Mouse (Mus musculus) hindbrain, embryonic 13.5 days (tissue): ENCODE measurements around the gene Klhl21. TPM values are rescaled to one million over a fixed set of nuclear protein-coding genes. Genes with fewer than 3 reads are reported as not detected.

Experiments used
- ATAC-seq: fragments of 200-750 bp; cut with Nextera tagmentation; 2 replicates; pipeline ENCODE4 v1.8.0; 2017; ENCODE audit warnings: moderate TSS enrichment; ENCODE audit not compliant: low FRiP score
- H3K27ac ChIP-seq: fragments of 300-500 bp; sonication (generic); 2 replicates; pipeline ENCODE4 v1.5.1; 2015; ENCODE audit warnings: inconsistent platforms, mild to moderate bottlenecking, moderate library complexity
- H3K27me3 ChIP-seq: fragments of 300-500 bp; sonication (generic); 2 replicates; pipeline ENCODE4 v1.6.1; 2015; ENCODE audit warnings: mild to moderate bottlenecking, inconsistent platforms
- H3K36me3 ChIP-seq: fragments of 300-500 bp; sonication (generic); 2 replicates; pipeline ENCODE4 v1.6.1; 2015; ENCODE audit warnings: mild to moderate bottlenecking, inconsistent platforms
- H3K4me1 ChIP-seq: fragments of 300-500 bp; sonication (generic); replicated peaks from 2 replicates; pipeline ENCODE4 v1.6.1; 2015; ENCODE audit warnings: inconsistent platforms
- H3K4me2 ChIP-seq: fragments of 300-500 bp; sonication (generic); 2 replicates; pipeline ENCODE4 v1.6.1; 2015; ENCODE audit warnings: inconsistent platforms, mild to moderate bottlenecking, moderate library complexity
- H3K4me3 ChIP-seq: fragments of 300-500 bp; sonication (generic); 2 replicates; pipeline ENCODE4 v1.5.1; 2015; ENCODE audit warnings: mild to moderate bottlenecking, inconsistent platforms
- H3K9ac ChIP-seq: fragments of 300-500 bp; sonication (generic); 2 replicates; pipeline ENCODE4 v1.6.1; 2015; ENCODE audit warnings: mild to moderate bottlenecking, inconsistent platforms
- H3K9me3 ChIP-seq: fragments of 300-500 bp; sonication (generic); 2 replicates; pipeline ENCODE4 v1.6.1; 2016; ENCODE audit warnings: inconsistent platforms
- WGBS: fragments of 180-500 bp; shearing (Covaris S2); methylation state at CpG from one replicate; pipeline ENCODE4 v1.1.7; 2015; 5-methylcytosine and 5-hydroxymethylcytosine counted together
- polyA plus RNA-seq: library from polyadenylated mRNA; unstranded; fragments of >200 nt; fragmentation: Nextera tagmentation; extraction: Ambion mirVana; gene quantifications from 2 replicates; pipeline ENCODE4 v1.2.1, GENCODE M21; 2015

The Klhl21 gene
- polyA plus RNA-seq, 1 experiment from 2014 or later: 3.7 TPM

DNA sequence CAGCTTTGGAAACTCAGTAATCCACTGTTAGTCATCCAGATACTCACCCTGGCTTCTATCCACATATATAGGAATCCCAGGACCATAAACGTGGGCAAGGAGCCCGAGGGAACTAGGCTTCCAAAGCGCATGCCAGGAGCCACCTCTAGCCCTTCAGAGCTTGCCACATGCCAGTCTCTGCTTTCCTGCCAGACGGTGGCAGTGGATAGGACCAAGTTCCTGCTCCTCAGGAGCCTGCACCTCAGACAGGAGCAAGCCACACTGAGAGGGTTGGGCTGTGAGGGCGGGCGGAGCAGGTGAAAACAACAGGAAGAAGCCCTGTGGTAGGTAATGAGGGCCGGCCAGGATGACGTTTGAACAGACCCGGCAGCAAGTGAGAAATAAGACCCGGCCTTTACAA, 22.7 kb upstream of the Klhl21 start:
- WGBS: 48% methylated on average over 10 of the region's 10 CpGs
- no peak overlapping the region; the same call in 1 of the 2 replicates for H3K9ac ChIP-seq
- no peak overlapping the region for H3K4me3 ChIP-seq
- no peak overlapping the region for H3K27ac ChIP-seq
- ATAC-seq: no peak
- peaks cover 41% of the 10 kb centered on the region for H3K4me1 ChIP-seq
- peaks cover 24% of the 10 kb centered on the region for H3K36me3 ChIP-seq
- no peaks in the 10 kb centered on the region for H3K9me3 ChIP-seq
- no peak overlapping the region for H3K4me2 ChIP-seq
- no peaks in the 10 kb centered on the region for H3K27me3 ChIP-seq

DNA sequence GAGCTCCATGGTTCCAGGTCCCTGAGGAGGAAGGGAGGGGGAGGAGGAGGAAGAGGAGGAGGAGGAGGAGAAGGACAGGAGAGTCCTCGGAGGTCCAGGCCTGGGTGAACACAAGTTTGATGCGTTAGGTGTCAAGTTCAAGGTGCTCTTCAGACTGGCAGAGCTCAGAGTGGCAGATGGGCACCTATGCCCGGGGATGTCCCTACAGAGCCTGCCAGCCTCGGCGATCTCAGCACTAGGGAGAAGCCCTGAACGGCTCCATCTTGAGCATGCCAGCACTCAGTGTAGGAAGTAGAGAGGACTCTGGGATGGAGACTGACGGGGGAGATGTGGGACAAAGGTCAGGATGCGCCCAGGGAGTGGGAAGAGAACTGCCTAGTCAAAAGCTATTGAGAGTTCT, 22.0 kb upstream of the Klhl21 start:
- H3K9ac ChIP-seq: no peak overlapping the region; the same call in 1 of the 2 replicates

GRCm38 (mm10) chr4:151988014-151988341, 20.6 kb upstream of the Klhl21 start:
- Histone ChIP-seq H3K4me3 (peak overlapping the region; percentile 85), H3K36me3 (peaks cover 29% of the 10 kb centered on the region), H3K9ac (peak overlapping the region; percentile 95), H3K4me1 (peaks cover 36% of the 10 kb centered on the region), H3K27me3 (no peaks in the 10 kb centered on the region), H3K4me2 (peak overlapping the region; percentile 89), H3K27ac (peak overlapping the region; percentile 88), H3K9me3 (no peaks in the 10 kb centered on the region)
- no peak for ATAC-seq
- WGBS: 33% methylated on average over 10 of the region's 10 CpGs

More for the DNA sequence above, 22.0 kb upstream of the Klhl21 start:
- no peaks in the 10 kb centered on the region for H3K27me3 ChIP-seq
- H3K4me2 ChIP-seq: 0 out of 2 replicates have a peak overlapping the region, but pooled peaks have one; percentile 8
- no peaks in the 10 kb centered on the region for H3K9me3 ChIP-seq
- WGBS: 67% methylated on average over 8 of the region's 8 CpGs
- no peak overlapping the region for H3K27ac ChIP-seq
- no peak for ATAC-seq
- peaks cover 38% of the 10 kb centered on the region for H3K4me1 ChIP-seq
- no peak overlapping the region for H3K4me3 ChIP-seq
- H3K36me3 ChIP-seq: peaks cover 28% of the 10 kb centered on the region

- H3K9me3 ChIP-seq: no peaks in the 10 kb centered on the region
- ATAC-seq: peak; percentile 75
- no peaks in the 10 kb centered on the region for H3K27me3 ChIP-seq
- H3K4me3 ChIP-seq: peak within 1 kb of the TSS; percentile 85
- H3K4me2 ChIP-seq: peak within 1 kb of the TSS; percentile 89
- under 1% methylated on average over 53 of the region's 54 CpGs for WGBS
- peaks cover 36% of the 10 kb centered on the region for H3K4me1 ChIP-seq
- peak within 1 kb of the TSS; percentile 95 for H3K9ac ChIP-seq
- H3K27ac ChIP-seq: peak within 1 kb of the TSS; percentile 88
- H3K36me3 ChIP-seq: peaks cover 24% of the 10 kb centered on the region
Observed at GRCm38 (mm10) chr4:151988342-151989109, 20.1 kb upstream of the Klhl21 start, which contains the start of gene Thap3. TSS of gene Thap3 (minus strand) at chr4:151988997.

DNA sequence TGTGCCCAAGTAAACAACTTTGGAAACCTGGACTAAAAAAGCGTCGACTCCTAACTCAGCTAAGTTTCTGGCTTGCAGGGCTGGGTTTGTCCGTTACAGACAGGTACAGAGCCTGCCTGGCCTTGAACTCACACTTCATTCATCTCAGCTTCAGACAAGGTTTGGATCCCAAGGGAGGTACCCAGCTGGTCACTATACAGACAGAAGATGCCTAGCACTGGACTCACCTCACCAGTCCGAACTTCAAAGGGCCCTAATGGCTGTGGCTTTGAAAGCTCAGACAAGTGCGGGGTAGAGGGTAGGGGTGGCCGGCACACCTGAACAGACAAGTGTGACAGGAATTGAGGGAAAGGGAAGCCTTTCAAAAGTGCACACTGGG, 19.5 kb upstream of the Klhl21 start:
- peak overlapping the region; percentile 85 for H3K4me3 ChIP-seq
- H3K9ac ChIP-seq: peak overlapping the region; percentile 95
- H3K36me3 ChIP-seq: peaks cover 24% of the 10 kb centered on the region
- H3K4me1 ChIP-seq: peaks cover 40% of the 10 kb centered on the region
- H3K4me2 ChIP-seq: peak overlapping the region; percentile 89
- peak; percentile 9; the same call in 1 of the 2 replicates for ATAC-seq
- no peaks in the 10 kb centered on the region for H3K9me3 ChIP-seq
- H3K27me3 ChIP-seq: no peaks in the 10 kb centered on the region
- no peak overlapping the region for H3K27ac ChIP-seq
- WGBS: 33% methylated on average over 6 of the region's 6 CpGs

DNA sequence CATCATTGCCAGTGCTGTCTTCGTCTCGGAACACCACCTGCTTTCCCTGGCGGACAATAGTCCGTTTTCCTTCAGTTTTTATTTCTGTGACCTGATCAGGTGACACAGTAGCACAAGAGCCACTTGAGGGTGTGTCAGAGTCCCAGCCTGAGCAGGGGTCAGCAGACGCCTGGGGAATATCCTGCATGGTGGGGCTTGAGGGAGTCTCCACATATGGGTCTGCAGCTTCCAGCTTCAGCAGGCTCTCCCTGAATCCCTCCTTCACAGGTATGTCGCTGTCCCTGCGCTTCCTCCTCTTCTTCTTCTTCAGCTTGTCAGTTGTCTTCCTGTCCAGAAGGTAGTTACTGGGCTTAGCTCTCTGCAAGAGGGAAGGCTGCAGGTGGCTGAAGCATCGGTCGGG, 16.5 kb upstream of the Klhl21 start:
- Histone ChIP-seq H3K27me3 (no peaks in the 10 kb centered on the region), H3K36me3 (peaks cover 24% of the 10 kb centered on the region), H3K27ac (no peak overlapping the region), H3K4me2 (no peak overlapping the region), H3K9me3 (no peaks in the 10 kb centered on the region), H3K4me1 (peaks cover 37% of the 10 kb centered on the region), H3K9ac (no peak overlapping the region), H3K4me3 (no peak overlapping the region)
- ATAC-seq: no peak
- 95% methylated on average over 9 of the region's 9 CpGs for WGBS

DNA sequence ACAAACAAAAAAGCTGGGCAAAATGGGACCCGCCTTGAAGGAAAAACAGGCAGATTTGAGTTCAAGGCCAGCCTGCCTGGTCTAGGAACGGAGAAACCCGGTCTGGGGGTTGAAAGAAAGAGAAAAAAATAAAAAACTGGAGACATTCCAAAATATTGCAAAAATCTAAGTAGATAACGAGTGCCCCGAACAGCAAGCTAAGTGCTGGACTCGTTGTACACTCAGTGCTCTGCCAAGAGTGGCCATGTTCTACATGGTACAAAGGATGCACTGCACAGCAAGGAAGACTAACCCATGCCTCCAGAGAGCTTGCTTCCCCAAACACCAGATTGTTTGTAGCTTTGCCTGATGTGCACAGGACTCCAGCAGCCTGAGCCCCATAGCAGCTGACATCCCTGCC, 15.6 kb upstream of the Klhl21 start:
- Histone ChIP-seq H3K4me2 (no peak overlapping the region), H3K4me3 (no peak overlapping the region), H3K9ac (peak overlapping the region; percentile 89; the same call in 1 of the 2 replicates), H3K27me3 (no peaks in the 10 kb centered on the region), H3K27ac (no peak overlapping the region), H3K36me3 (peaks cover 24% of the 10 kb centered on the region), H3K4me1 (peaks cover 37% of the 10 kb centered on the region), H3K9me3 (no peaks in the 10 kb centered on the region)
- 92% methylated on average over 6 of the region's 6 CpGs for WGBS
- ATAC-seq: no peak

DNA sequence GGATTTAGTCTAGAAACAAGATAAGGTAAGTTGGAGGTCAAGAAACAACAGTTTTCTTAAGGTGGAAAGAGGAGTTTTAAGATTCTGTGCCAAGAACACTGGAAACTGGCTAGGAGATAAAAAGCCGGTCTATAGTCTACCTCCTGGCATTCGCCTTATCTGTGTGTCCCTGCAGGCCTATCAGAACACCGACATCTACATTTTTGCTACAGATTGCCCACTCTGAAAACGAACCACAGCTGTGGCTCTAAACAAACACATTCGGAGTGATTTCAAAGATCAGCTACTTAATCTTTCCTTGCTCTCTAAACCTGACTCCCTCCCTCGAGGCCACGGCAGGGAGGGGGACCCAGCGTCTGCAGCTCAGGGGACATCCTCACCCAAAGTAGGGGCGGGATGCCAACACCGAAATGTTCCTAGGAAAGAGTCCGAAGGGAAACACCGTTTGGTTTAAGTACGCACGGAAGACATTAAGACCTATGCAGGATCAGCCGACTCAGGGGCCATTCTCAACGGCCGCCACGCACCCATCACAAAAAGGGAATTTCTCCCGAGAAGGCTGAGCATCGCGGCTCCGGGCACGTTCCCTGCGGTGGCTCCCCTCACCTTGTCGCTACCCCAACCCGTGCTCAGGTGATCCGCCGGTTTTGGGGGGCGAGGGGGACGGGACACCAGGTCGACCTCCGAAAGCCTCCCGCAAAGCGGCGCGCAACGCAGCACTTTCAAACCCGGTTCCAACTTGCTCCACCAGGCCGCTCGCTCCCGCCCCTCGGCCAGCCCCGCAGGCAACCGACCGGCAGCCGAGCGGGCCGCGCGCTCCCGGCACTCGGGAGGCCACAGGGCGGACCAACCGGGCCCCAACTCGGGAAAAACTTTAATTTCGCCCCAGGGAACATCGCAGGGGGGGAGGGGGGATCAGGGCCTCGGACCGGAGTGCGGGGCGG, 14.1 kb upstream of the Klhl21 start:
- H3K27me3 ChIP-seq: no peaks in the 10 kb centered on the region
- no peak for ATAC-seq
- no peaks in the 10 kb centered on the region for H3K9me3 ChIP-seq
- H3K4me1 ChIP-seq: peaks cover 26% of the 10 kb centered on the region
- peak overlapping the region; percentile 82; the same call in 1 of the 2 replicates for H3K27ac ChIP-seq
- peaks cover 24% of the 10 kb centered on the region for H3K36me3 ChIP-seq
- H3K9ac ChIP-seq: peak overlapping the region; percentile 89
- WGBS: under 1% methylated on average over 61 of the region's 61 CpGs
- peak overlapping the region; percentile 92 for H3K4me3 ChIP-seq
- H3K4me2 ChIP-seq: peak overlapping the region; percentile 93

- Histone ChIP-seq H3K4me2 (peak overlapping the region; percentile 93), H3K27ac (peak overlapping the region; percentile 82), H3K36me3 (peaks cover 20% of the 10 kb centered on the region), H3K9me3 (no peaks in the 10 kb centered on the region), H3K4me1 (peaks cover 26% of the 10 kb centered on the region), H3K27me3 (no peaks in the 10 kb centered on the region), H3K9ac (peak overlapping the region; percentile 89), H3K4me3 (peak overlapping the region; percentile 92)
- WGBS: under 1% methylated on average over 95 of the region's 111 CpGs
- peak; percentile 68 for ATAC-seq
Observed at GRCm38 (mm10) chr4:151995371-151996172, 13.0 kb upstream of the Klhl21 start.

DNA sequence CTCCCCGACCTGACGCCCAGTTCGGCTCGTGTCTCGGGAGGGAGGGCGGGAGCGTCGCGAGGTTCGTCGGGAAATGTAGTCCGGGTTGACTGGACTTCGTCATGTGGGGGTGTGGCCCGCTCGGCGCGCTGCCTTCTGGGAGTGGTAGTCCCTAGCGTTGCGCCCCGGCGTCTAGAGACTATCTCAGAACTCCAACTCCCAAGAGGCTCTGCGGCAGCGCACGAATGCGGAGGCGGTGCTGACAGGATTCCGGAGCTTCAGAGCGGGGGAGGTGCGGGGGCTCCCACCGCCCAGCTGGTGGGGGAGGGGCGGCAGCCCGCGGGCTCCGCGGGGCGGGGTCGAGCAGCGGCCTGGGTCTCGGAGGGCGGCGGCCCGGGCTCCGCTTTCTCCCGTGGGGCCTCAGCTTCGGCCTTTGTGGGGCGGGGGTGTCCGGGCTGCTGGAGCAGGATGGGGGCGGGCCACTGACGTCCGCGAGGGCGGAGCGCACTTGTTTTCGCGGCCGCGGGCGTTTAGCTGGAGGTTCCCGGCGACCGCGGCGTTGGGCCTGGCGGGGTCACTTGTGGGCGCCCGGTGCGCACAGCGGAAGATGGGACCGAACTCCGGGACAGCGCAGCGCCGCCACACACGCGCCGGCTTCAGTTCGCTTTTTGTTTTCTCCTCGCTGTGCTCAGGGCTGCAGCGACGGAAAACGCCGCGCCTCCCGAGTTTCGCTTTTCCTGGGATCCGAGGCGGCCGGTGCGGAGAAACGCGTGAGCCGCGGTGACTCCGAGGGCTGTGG, 12.2 kb upstream of the Klhl21 start, which contains the start of gene Phf13:
Gene Phf13, minus strand, starts transcription at position 86 of the 778 bp plus-strand sequence.
- Histone ChIP-seq H3K27me3 (no peaks in the 10 kb centered on the region), H3K27ac (peak within 1 kb of the TSS; percentile 91), H3K9ac (peak within 1 kb of the TSS; percentile 89), H3K36me3 (peaks cover 12% of the 10 kb centered on the region), H3K4me2 (peak within 1 kb of the TSS; percentile 93), H3K9me3 (no peaks in the 10 kb centered on the region), H3K4me3 (peak within 1 kb of the TSS; percentile 92), H3K4me1 (peaks cover 26% of the 10 kb centered on the region)
- under 1% methylated on average over 81 of the region's 94 CpGs for WGBS
- peak; percentile 96 for ATAC-seq

GRCm38 (mm10) chr4:151996951-151997222, 11.7 kb upstream of the Klhl21 start:
- Histone ChIP-seq H3K4me3 (peak overlapping the region; percentile 92), H3K4me1 (peaks cover 26% of the 10 kb centered on the region), H3K9me3 (no peaks in the 10 kb centered on the region), H3K4me2 (peak overlapping the region; percentile 58), H3K27me3 (no peaks in the 10 kb centered on the region), H3K9ac (peak overlapping the region; percentile 89), H3K27ac (peak overlapping the region; percentile 91), H3K36me3 (peaks cover 7% of the 10 kb centered on the region)
- no peak for ATAC-seq
- 8% methylated on average over 13 of the region's 13 CpGs for WGBS
